Mouse (Mus musculus) CH12.LX (cell line): ENCODE data around the gene Ptprb. TPM values are rescaled to one million over a fixed set of nuclear protein-coding genes. Genes with fewer than 3 reads are reported as not detected.

ENCODE experiments used
- DNase-seq: peaks from one replicate; pipeline ENCODE4 v3.0.0-alpha.2; 2013; ENCODE audit errors: extremely low read depth
- H3K27ac ChIP-seq: 2 replicates; pipeline ENCODE4 v1.5.1; 2012; ENCODE audit warnings: low read depth, mild to moderate bottlenecking, control low read depth, moderate library complexity; ENCODE audit not compliant: insufficient read depth
- H3K27me3 ChIP-seq: replicated peaks from 2 replicates; pipeline ENCODE3; 2012; ENCODE audit warnings: inconsistent platforms
- H3K36me3 ChIP-seq, 2 experiments: replicated peaks in 1 of 2; 2 replicates each; pipeline versions ENCODE3 to v1.6.1; 2012; ENCODE audit warnings: inconsistent platforms in 1 of 2, low read length in 1 of 2, mild to moderate bottlenecking in 1 of 2, mixed read lengths in 1 of 2, moderate library complexity in 1 of 2; ENCODE audit not compliant: control insufficient read depth in 1 of 2, insufficient read depth in 1 of 2
- H3K4me1 ChIP-seq, 2 experiments: 2 replicates each; pipeline ENCODE4 v1.6.1; 2012; ENCODE audit warnings: inconsistent platforms in 1 of 2, moderate library complexity in 1 of 2; ENCODE audit not compliant: insufficient read depth in 2 of 2, control insufficient read depth in 1 of 2
- H3K4me2 ChIP-seq: 2 replicates; pipeline ENCODE4 v1.6.1; 2012; ENCODE audit warnings: low read depth, mild to moderate bottlenecking, control low read depth; ENCODE audit not compliant: poor library complexity, insufficient read depth, severe bottlenecking
- H3K4me3 ChIP-seq, 3 experiments: fragments of 150-350 bp in 1 of 3; sonication (generic) in 1 of 3; replicated peaks in 1 of 3; 2 replicates each; pipeline versions ENCODE3 to v1.5.1; 2011 to 2012; ENCODE audit warnings: low read depth in 2 of 3, low read length in 2 of 3, mild to moderate bottlenecking in 2 of 3, moderate library complexity in 2 of 3, control low read depth in 1 of 3, improper control_type of control experiment in 1 of 3, inconsistent platforms in 1 of 3, mixed read lengths in 1 of 3; ENCODE audit not compliant: poor library complexity in 1 of 3
- H3K79me2 ChIP-seq: replicated peaks from 2 replicates; pipeline ENCODE4 v1.6.1; 2012; ENCODE audit warnings: mild to moderate bottlenecking, moderate library complexity; ENCODE audit not compliant: control insufficient read depth, poor library complexity, insufficient read depth, severe bottlenecking; ENCODE audit errors: extremely low read depth
- H3K9ac ChIP-seq: 2 replicates; pipeline ENCODE4 v1.6.1; 2012; ENCODE audit warnings: low read depth, mild to moderate bottlenecking, control low read depth, moderate library complexity; ENCODE audit not compliant: insufficient read depth
- H3K9me3 ChIP-seq: replicated peaks from 2 replicates; pipeline ENCODE3; 2012; ENCODE audit warnings: low read length, inconsistent platforms, mixed read lengths
- CHD2 ChIP-seq: IDR thresholded peaks from 2 replicates; pipeline ENCODE4 v1.6.1; 2011; ENCODE audit warnings: low read length, improper control_type of control experiment
- ETS1 ChIP-seq: conservative IDR thresholded peaks from 2 replicates; pipeline ENCODE4 v1.6.1; 2012; ENCODE audit warnings: low read depth, mild to moderate bottlenecking, inconsistent platforms, low read length, improper control_type of control experiment, moderate library complexity
- HCFC1 ChIP-seq: IDR thresholded peaks from 2 replicates; pipeline ENCODE4 v1.6.1; 2012; ENCODE audit warnings: low read depth, mild to moderate bottlenecking, inconsistent platforms, low read length, improper control_type of control experiment
- KAT2A ChIP-seq: IDR thresholded peaks from 2 replicates; pipeline ENCODE4 v1.6.1; 2012; ENCODE audit warnings: low read length, improper control_type of control experiment, inconsistent platforms; ENCODE audit not compliant: insufficient replicate concordance
- MEF2A ChIP-seq: IDR thresholded peaks from 2 replicates; pipeline ENCODE4 v1.6.1; 2014; ENCODE audit warnings: low read depth, mild to moderate bottlenecking, inconsistent platforms, low read length, improper control_type of control experiment, borderline replicate concordance
- MYC ChIP-seq: IDR thresholded peaks from 2 replicates; pipeline ENCODE4 v1.6.1; 2011; ENCODE audit warnings: low read depth, mild to moderate bottlenecking, improper control_type of control experiment, low read length
- NELFE ChIP-seq: IDR thresholded peaks from 2 replicates; pipeline ENCODE4 v1.6.1; 2011; ENCODE audit warnings: low read depth, low read length, improper control_type of control experiment
- NRF1 ChIP-seq: IDR thresholded peaks from 2 replicates; pipeline ENCODE4 v1.6.1; 2014; ENCODE audit warnings: low read depth, mild to moderate bottlenecking, inconsistent platforms, low read length, improper control_type of control experiment, moderate library complexity
- POLR2A ChIP-seq: IDR thresholded peaks from 2 replicates; pipeline ENCODE4 v1.6.1; 2011; ENCODE audit warnings: low read depth, mild to moderate bottlenecking, improper control_type of control experiment, low read length
- RAD21 ChIP-seq: IDR thresholded peaks from 2 replicates; pipeline ENCODE4 v1.6.1; 2011; ENCODE audit warnings: low read depth, mild to moderate bottlenecking, low read length, improper control_type of control experiment, moderate library complexity
- SIN3A ChIP-seq: IDR thresholded peaks from 2 replicates; pipeline ENCODE4 v1.6.1; 2012; ENCODE audit warnings: low read length, improper control_type of control experiment, inconsistent platforms
- USF2 ChIP-seq: conservative IDR thresholded peaks from 2 replicates; pipeline ENCODE4 v1.6.1; 2011; ENCODE audit warnings: low read depth, low read length, improper control_type of control experiment
- ZKSCAN1 ChIP-seq: IDR thresholded peaks from 2 replicates; pipeline ENCODE4 v1.6.1; 2012; ENCODE audit warnings: low read depth, inconsistent platforms, low read length, improper control_type of control experiment, borderline replicate concordance
- ZNF384 ChIP-seq: IDR thresholded peaks from 2 replicates; pipeline ENCODE4 v1.6.1; 2012; ENCODE audit warnings: low read depth, low read length, improper control_type of control experiment, inconsistent platforms
- dilution Hi-C: fragments of 300-500 bp; cut with MboI; formaldehyde crosslinking; loops from 2 replicates; pipeline ENCODE4 v1.14.3; 2020; ENCODE audit warnings: low sequenced_read_pairs; ENCODE audit not compliant: extremely low pct_unique_long_range_greater_than_20kb, extremely low pct_ligation_motif_present
- in situ Hi-C: fragments of 300-500 bp; cut with MboI; formaldehyde crosslinking; loops from 3 replicates; pipeline ENCODE4 v1.14.3; 2019; ENCODE audit warnings: low sequenced_read_pairs, low pct_ligation_motif_present, low pct_unique_long_range_greater_than_20kb, mixed read lengths
- polyA plus RNA-seq: library from polyadenylated mRNA; unstranded; fragments of >175 nt; gene quantifications from 2 replicates; pipeline ENCODE4 v1.2.1, GENCODE M21; 2012; ENCODE audit warnings: low read depth; ENCODE audit not compliant: insufficient read length
- total RNA-seq, 2 experiments: library from RNA; depleted of rRNA; stranded (reverse); fragments of 300-350 nt in 1 of 2; fragments of >200 nt in 1 of 2; gene quantifications; 2 replicates each; pipeline ENCODE4 v1.2.3; 2012 to 2014

Ptprb gene
- total and polyA plus RNA-seq, 3 experiments = not detected

DNA sequence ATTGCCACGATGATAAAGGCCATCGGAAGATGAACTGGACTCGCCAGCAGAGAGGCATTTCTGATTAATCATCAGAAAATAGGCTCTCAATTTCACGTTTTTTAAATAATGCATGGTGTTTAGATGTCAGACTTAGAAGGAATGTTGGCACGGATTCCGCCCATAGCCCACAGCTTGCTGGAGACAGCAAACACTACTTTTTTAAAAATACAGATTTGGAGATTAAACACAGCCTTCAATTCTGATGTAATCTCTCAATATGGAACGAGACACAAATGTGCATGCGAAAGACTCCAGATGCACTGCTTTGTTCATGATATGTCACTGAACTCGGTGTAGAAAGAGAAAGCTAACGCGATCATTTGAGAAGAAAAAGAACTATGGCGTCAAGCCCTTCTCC is 160.1 kb downstream of the Ptprb start:
- TF ChIP-seq NELFE (no peak), CHD2 (no peak), USF2 (no peak), ZKSCAN1 (no peak), SIN3A (no peak), RAD21 (no peak), HCFC1 (no peak), POLR2A (no peak), MEF2A (no peak), ZNF384 (no peak), KAT2A (no peak), NRF1 (no peak), ETS1 (no peak), MYC (no peak)
- TF ChIP-seq, all 38 proteins: peak for 0
- H3K4me1 ChIP-seq = no peaks in the 10 kb centered on the region
- H3K36me3 ChIP-seq = no peaks in the 10 kb centered on the region
- no peak for DNase-seq
- H3K9me3 ChIP-seq = peaks cover 21% of the 10 kb centered on the region
- H3K4me2 ChIP-seq = no peak overlapping the region
- dilution Hi-C loops = no loop called here
- H3K27ac ChIP-seq = no peak overlapping the region
- no peaks in the 10 kb centered on the region for H3K79me2 ChIP-seq
- in situ Hi-C loops = no loop called here
- H3K4me3 ChIP-seq = no peak overlapping the region
- no peak overlapping the region for H3K9ac ChIP-seq
- H3K27me3 ChIP-seq = no peaks in the 10 kb centered on the region

Other genes with a start within 250 kb of the Ptprb start
- gene 4933416C03Rik, start 161.6 kb upstream of the Ptprb start, total RNA-seq (2012; rRNA removed) = not detected in 2 replicates
- gene 4933416C03Rik, start 161.6 kb upstream of the Ptprb start, total RNA-seq (2014; rRNA removed) = not detected in 2 replicates
- not detected in 2 replicates for gene 4933416C03Rik, start 161.6 kb upstream of the Ptprb start, polyA plus RNA-seq
- 1.1 TPM in 2 replicates for gene Kcnmb4, start 198.4 kb downstream of the Ptprb start, total RNA-seq (2012; rRNA removed)
- gene Kcnmb4, start 198.4 kb downstream of the Ptprb start, total RNA-seq (2014; rRNA removed) = 1.0 and 1.8 TPM in 2 replicates
- gene Kcnmb4, start 198.4 kb downstream of the Ptprb start, polyA plus RNA-seq = 0.80 and 1.2 TPM in 2 replicates